Mouse (Mus musculus) heart, postnatal 0 days (tissue): ENCODE measurements at regions not wholly inside any gene's neighbourhood (a gene's known extent, or its start where the extent isn't known, plus 50 kb on each side); places are given as distances from the start of the nearest gene placed in this dataset.

Experiments
- ATAC-seq: fragments of 200-750 bp; cut with Nextera tagmentation; 2 replicates; pipeline ENCODE4 v1.8.0; 2017; ENCODE audit warnings: low read depth, moderate number of reproducible peaks, moderate library complexity; ENCODE audit not compliant: insufficient read depth
- DNase-seq: peaks from one replicate; pipeline ENCODE4 v3.0.0-alpha.2; 2016; ENCODE audit warnings: low spot score
- H3K27ac ChIP-seq: fragments of 300-500 bp; sonication (generic); 2 replicates; pipeline ENCODE4 v1.5.1; 2014; ENCODE audit warnings: low read depth, mild to moderate bottlenecking
- H3K27me3 ChIP-seq: fragments of 300-500 bp; sonication (generic); 2 replicates; pipeline ENCODE4 v1.6.1; 2014; ENCODE audit warnings: low read length, mixed read lengths; ENCODE audit not compliant: control insufficient read depth, insufficient read depth
- H3K36me3 ChIP-seq: fragments of 300-500 bp; sonication (generic); replicated peaks from 2 replicates; pipeline ENCODE4 v1.6.1; 2014; ENCODE audit warnings: low read length, mixed read lengths; ENCODE audit not compliant: control insufficient read depth, insufficient read depth
- H3K4me1 ChIP-seq: fragments of 300-500 bp; sonication (generic); 2 replicates; pipeline ENCODE4 v1.6.1; 2014; ENCODE audit warnings: antibody characterized with exemption; ENCODE audit not compliant: control insufficient read depth, insufficient read depth
- H3K4me2 ChIP-seq: fragments of 300-500 bp; sonication (generic); 2 replicates; pipeline ENCODE4 v1.6.1; 2014; ENCODE audit warnings: low read depth, mild to moderate bottlenecking, low read length, moderate library complexity
- H3K4me3 ChIP-seq: fragments of 300-500 bp; sonication (generic); 2 replicates; pipeline ENCODE4 v1.5.1; 2014; ENCODE audit warnings: low read depth, low read length
- H3K9ac ChIP-seq: fragments of 300-500 bp; sonication (generic); replicated peaks from 2 replicates; pipeline ENCODE4 v1.6.1; 2014; ENCODE audit warnings: low read depth, low read length, mixed read lengths
- H3K9me3 ChIP-seq: fragments of 300-500 bp; sonication (generic); replicated peaks from 2 replicates; pipeline ENCODE4 v1.6.1; 2016; ENCODE audit warnings: low read length; ENCODE audit not compliant: control insufficient read depth
- CTCF ChIP-seq: IDR thresholded peaks from 2 replicates; pipeline ENCODE4 v1.5.1; 2016; ENCODE audit warnings: antibody characterized with exemption, control low read depth, low read depth
- EP300 ChIP-seq: IDR thresholded peaks from 2 replicates; pipeline ENCODE4 v1.6.1; 2016; ENCODE audit warnings: antibody characterized with exemption, low read depth
- WGBS: fragments of 180-500 bp; shearing (Covaris S2); extraction: QIAGEN DNeasy Blood & Tissue Kit; methylation state at CpG from one replicate; pipeline ENCODE4 v1.1.7; 2014; 5-methylcytosine and 5-hydroxymethylcytosine counted together

- H3K9ac ChIP-seq = no peak overlapping the region
- H3K27me3 ChIP-seq = no peaks in the 10 kb centered on the region
- H3K4me3 ChIP-seq = no peak overlapping the region
- DNase-seq (no peak), ATAC-seq (no peak)
- H3K4me1 ChIP-seq = no peaks in the 10 kb centered on the region
- no peak overlapping the region for H3K4me2 ChIP-seq
- TF ChIP-seq CTCF = no peak
- no peak for TF ChIP-seq EP300
- H3K27ac ChIP-seq = no peak overlapping the region
- H3K36me3 ChIP-seq = no peaks in the 10 kb centered on the region
- no peaks in the 10 kb centered on the region for H3K9me3 ChIP-seq
- 73% methylated on average over 2 of the region's 2 CpGs for WGBS
Observed at GRCm38 (mm10) chr9:27453476-27453875, 56.9 kb downstream of the Spata19 start.

DNA sequence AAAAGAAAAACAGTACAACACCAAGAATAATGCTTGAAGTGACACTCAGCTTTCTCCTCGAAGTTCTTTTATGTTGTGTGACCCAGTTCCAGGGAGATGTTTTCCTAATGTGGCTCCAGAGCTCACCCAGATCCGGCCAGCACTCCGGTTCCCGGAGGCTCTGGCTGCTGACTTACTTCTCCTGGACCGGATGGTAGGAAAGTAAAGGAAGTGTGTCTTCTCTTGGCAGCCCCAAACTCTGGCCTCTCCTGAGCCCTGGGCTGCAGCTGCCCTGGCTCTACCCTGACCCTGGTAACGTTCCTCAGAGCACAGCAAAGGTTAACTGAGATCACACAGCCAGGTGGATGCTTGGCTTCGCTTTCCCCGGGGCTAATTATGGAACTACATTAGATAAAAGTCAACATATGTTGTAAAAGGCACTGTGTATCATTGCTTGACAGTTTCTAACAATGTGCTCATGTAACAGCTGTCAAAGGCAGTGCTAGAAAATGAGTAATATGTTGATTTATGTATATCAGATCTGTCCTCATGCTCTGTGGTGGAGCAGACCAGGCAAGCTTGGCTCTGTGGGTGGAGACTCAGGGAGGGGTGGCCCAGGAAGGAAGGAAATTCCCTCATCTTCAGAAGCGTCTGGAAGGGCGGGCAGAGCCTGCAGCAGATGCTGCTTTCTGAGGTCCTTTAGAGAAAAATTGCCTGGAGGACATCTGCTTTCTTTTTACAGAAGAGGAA is 57.5 kb downstream of the Spata19 start:
- Histone ChIP-seq H3K36me3 (no peaks in the 10 kb centered on the region), H3K27me3 (no peaks in the 10 kb centered on the region), H3K4me1 (no peaks in the 10 kb centered on the region), H3K4me2 (no peak overlapping the region), H3K27ac (no peak overlapping the region), H3K4me3 (no peak overlapping the region), H3K9me3 (no peaks in the 10 kb centered on the region), H3K9ac (no peak overlapping the region)
- no peak for DNase-seq
- ATAC-seq = no peak
- TF ChIP-seq CTCF (no peak), EP300 (no peak)
- 53% methylated on average over 10 of the region's 10 CpGs for WGBS

DNA sequence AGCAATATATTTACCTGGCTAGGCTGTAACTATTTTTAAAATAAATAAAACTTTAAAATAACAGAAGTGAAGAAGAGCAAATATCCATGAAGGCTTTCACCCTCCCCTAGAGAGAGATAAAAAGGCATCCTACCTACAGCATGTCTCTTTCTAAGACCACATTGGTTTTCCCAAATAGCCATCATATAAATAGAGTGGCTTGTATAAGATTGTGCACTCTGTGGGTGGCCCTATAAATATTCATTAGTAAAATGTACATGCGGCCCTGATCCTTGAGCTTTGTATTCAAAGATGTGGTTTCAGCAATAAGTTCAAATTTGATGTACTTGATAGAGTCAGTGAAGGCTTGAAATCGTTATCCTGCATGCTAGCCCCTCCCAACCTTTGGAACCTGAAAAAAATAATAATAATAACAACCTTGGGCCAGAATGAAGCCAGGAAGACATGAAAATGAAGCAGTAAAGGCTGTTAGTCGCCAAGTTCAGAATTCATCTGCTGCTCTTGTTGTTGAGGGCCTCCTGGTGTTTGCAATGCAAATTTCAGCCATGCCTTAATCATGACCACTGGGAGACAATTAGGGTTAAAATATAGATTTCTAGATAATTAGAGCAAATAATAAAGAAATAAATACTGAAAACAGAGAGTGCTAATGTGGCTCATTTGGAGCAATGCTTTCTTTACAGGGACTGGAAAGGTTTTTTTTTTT is 61.9 kb downstream of the Spata19 start:
- H3K27ac ChIP-seq = no peak overlapping the region
- H3K4me1 ChIP-seq = no peaks in the 10 kb centered on the region
- DNase-seq (no peak), ATAC-seq (no peak)
- no peaks in the 10 kb centered on the region for H3K27me3 ChIP-seq
- H3K9ac ChIP-seq = no peak overlapping the region
- H3K36me3 ChIP-seq = no peaks in the 10 kb centered on the region
- no peak overlapping the region for H3K4me2 ChIP-seq
- H3K4me3 ChIP-seq = no peak overlapping the region
- no peak for TF ChIP-seq CTCF
- no peak for TF ChIP-seq EP300
- no peaks in the 10 kb centered on the region for H3K9me3 ChIP-seq
- 49% methylated on average over 3 of the region's 3 CpGs for WGBS

DNA sequence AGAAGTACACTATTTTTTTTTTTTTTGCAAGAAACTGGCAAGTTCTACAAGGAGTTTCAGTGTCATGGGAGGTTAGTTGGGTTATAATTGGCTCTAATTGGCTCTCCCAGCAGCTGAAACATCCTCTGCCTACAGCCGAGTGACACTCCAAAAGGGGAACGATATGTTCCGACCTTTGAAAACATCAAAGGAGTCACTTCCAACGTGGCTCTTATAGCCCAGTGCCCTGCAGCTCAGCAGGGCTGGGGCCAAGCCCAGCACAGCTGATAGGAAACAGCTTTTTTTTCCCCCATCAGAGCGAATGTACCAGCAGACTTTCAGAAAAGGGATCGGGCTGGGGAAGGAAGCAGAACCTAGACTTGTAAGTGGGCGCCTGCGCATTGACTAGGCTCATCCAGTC is 64.4 kb downstream of the Spata19 start:
- no peak overlapping the region for H3K9ac ChIP-seq
- no peak overlapping the region for H3K4me2 ChIP-seq
- no peak overlapping the region for H3K27ac ChIP-seq
- no peak overlapping the region for H3K4me3 ChIP-seq
- H3K27me3 ChIP-seq = no peaks in the 10 kb centered on the region
- DNase-seq (no peak), ATAC-seq (no peak)
- H3K4me1 ChIP-seq = no peaks in the 10 kb centered on the region
- H3K9me3 ChIP-seq = no peaks in the 10 kb centered on the region
- 30% methylated on average over 8 of the region's 8 CpGs for WGBS
- H3K36me3 ChIP-seq = no peaks in the 10 kb centered on the region
- TF ChIP-seq CTCF = no peak

GRCm38 (mm10) chr9:27464006-27464405 is 67.4 kb downstream of the Spata19 start:
- H3K27me3 ChIP-seq = no peaks in the 10 kb centered on the region
- H3K36me3 ChIP-seq = no peaks in the 10 kb centered on the region
- H3K9me3 ChIP-seq = no peaks in the 10 kb centered on the region
- ATAC-seq (no peak), DNase-seq (no peak)
- no peak overlapping the region for H3K27ac ChIP-seq
- no peak overlapping the region for H3K9ac ChIP-seq
- no peaks in the 10 kb centered on the region for H3K4me1 ChIP-seq
- no peak for TF ChIP-seq EP300
- no peak for TF ChIP-seq CTCF
- H3K4me2 ChIP-seq = no peak overlapping the region
- H3K4me3 ChIP-seq = no peak overlapping the region
- 74% methylated on average over 1 of the region's 1 CpGs for WGBS
